In the genomic region with DNA sequence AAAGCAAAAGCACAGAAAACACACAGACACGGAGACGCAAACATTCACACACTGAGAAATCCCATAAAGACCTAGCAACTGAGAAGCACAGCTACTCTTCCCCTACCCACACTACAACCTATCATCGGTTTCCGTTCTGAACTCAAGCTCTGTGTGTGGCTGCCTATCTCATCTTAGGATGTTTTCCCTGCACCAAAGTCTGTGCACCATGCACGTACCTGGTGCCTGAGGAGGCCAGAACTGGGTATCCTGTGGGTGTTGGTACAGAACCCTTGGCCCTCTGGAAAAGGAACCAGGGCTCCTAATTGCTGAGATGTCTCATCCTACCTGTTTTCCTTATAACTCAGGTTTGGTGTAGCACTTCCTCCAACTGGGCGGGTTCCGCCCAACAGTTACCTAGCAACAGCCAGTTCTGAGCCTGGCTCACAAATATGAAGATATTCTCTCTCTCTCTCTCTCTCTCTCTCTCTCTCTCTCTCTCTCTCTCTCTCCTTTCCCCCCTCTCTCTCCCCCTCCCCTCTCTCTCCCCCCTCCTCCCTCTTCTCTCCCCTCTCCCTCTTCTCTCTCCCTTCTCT, we compare ENCODE assay signal across 12 mouse cellular contexts. TPM values are rescaled to one million over a fixed set of nuclear protein-coding genes. Genes with fewer than 3 reads are reported as not detected.
A peak's percentile ranks its signal among the peaks of the same experiment; 100 is the strongest.
DNase-seq lines count a peak whose midpoint lies in the region; ATAC-seq lines count a peak whose summit lies in the region.
"Had no signal": no experiment of that assay in that cellular context is flagged by ENCODE, and none has a peak within 500 bp of the region (broad histone marks: within the 10 kb centered on the region; RNA-seq: fewer than 3 reads in every experiment).

No protein-coding gene starts in this region.

- peak; percentile 12 to 19 for DNase-seq in frontal cortex, postnatal 36 days (ENCODE audit: low spot score in 2 of 2)
- no peak for DNase-seq in frontal cortex, postnatal 14 days (ENCODE audit: low spot score in 2 of 2)
- DNase-seq in spleen, adult 12 weeks (ENCODE audit: low spot score) = peak; percentile 8
- DNase-seq in spleen, postnatal 4 days (ENCODE audit: low spot score in 2 of 2) = no peak
- DNase-seq in thymus, postnatal 36 days = peak; percentile 24 to 48
- no peak for DNase-seq in layer of hippocampus, adult 9-11 months
- DNase-seq in cerebellum, adult 8-10 months = no peak
- DNase-seq: cerebellum, postnatal 36 days; gastrocnemius, postnatal 25 days; kidney, adult 9 months; lung, adult 2 months had no signal

- peak; percentile 94 for ATAC-seq in inflammation-experienced regulatory T-cells, adult 6 months

RNA-seq across cellular contexts. Expression of a gene that starts 30.9 kb away (rescaled TPM):
- polyA plus RNA-seq in inflammation-experienced regulatory T-cells, adult 6 months (2017; shearing (Covaris generic)) = 1 to 10 TPM in 1 of 3 experiments, under 1 TPM in 2; 0.46 to 1.5 (median 0.54) TPM

RNA-seq across cellular contexts. Expression of a gene that starts 37.2 kb away (rescaled TPM):
- polyA plus RNA-seq in inflammation-experienced regulatory T-cells, adult 6 months (2017; shearing (Covaris generic)) = 10 to 100 TPM; 26.2 to 28.4 (median 27.1) TPM

Comparison
In these comparisons a context has a peak if more than half of its experiments do, and no peak if none do; other contexts are left out.
1. DNase-seq: peak in frontal cortex, postnatal 36 days (2 of 2), spleen, adult 12 weeks (single experiment) and thymus, postnatal 36 days (2 of 2); none in frontal cortex, postnatal 14 days (0 of 2), spleen, postnatal 4 days (0 of 2), layer of hippocampus, adult 9-11 months (single experiment) and cerebellum, adult 8-10 months (single experiment).